Mouse (Mus musculus): ENCODE data around the gene Fabp7.

Gene Fabp7

GRCm38 (mm10) chr10:57784876-57785150 lies at the start of gene Fabp7:
Gene Fabp7 (plus strand): TSS chr10:57784881.
- no peak for DNase-seq (ENCODE audit: low read depth, low spot score)

- no peak for DNase-seq (ENCODE audit: low read depth, low spot score)
Measured at GRCm38 (mm10) chr10:57740733-57741132, 43.9 kb upstream of the Fabp7 start.

GRCm38 (mm10) chr10:57741351-57741750 lies 43.3 kb upstream of the Fabp7 start:
- DNase-seq (ENCODE audit: low read depth, low spot score) = no peak

GRCm38 (mm10) chr10:57743045-57743444 lies 41.6 kb upstream of the Fabp7 start:
- no peak for DNase-seq (ENCODE audit: low read depth, low spot score)

- peak; percentile 86 for DNase-seq (ENCODE audit: low read depth, low spot score)
Measured at GRCm38 (mm10) chr10:57743606-57744016, 41.1 kb upstream of the Fabp7 start.

- DNase-seq (ENCODE audit: low read depth, low spot score) = no peak
Measured at GRCm38 (mm10) chr10:57744128-57744765, 40.4 kb upstream of the Fabp7 start.

- DNase-seq (ENCODE audit: low read depth, low spot score) = no peak
Measured at GRCm38 (mm10) chr10:57745452-57745851, 39.2 kb upstream of the Fabp7 start.

- DNase-seq (ENCODE audit: low read depth, low spot score) = peak; percentile 61
Measured at GRCm38 (mm10) chr10:57747127-57747526, 37.6 kb upstream of the Fabp7 start.

- peak; percentile 84 for DNase-seq (ENCODE audit: low read depth, low spot score)
Measured at GRCm38 (mm10) chr10:57753343-57753742, 31.3 kb upstream of the Fabp7 start.

GRCm38 (mm10) chr10:57755201-57755736 lies 29.4 kb upstream of the Fabp7 start:
- peak; percentile 17 for DNase-seq (ENCODE audit: low read depth, low spot score)

GRCm38 (mm10) chr10:57758999-57759398 lies 25.7 kb upstream of the Fabp7 start:
- no peak for DNase-seq (ENCODE audit: low read depth, low spot score)

- peak; percentile 28 for DNase-seq (ENCODE audit: low read depth, low spot score)
Measured at GRCm38 (mm10) chr10:57760694-57761093, 24.0 kb upstream of the Fabp7 start.

GRCm38 (mm10) chr10:57763044-57763443 lies 21.6 kb upstream of the Fabp7 start:
- no peak for DNase-seq (ENCODE audit: low read depth, low spot score)

- DNase-seq (ENCODE audit: low read depth, low spot score) = no peak
Measured at GRCm38 (mm10) chr10:57783289-57784130, 1.2 kb upstream of the Fabp7 start.

- no peak for DNase-seq (ENCODE audit: low read depth, low spot score)
Measured at GRCm38 (mm10) chr10:57784131-57784875, 378 bp upstream of the Fabp7 start.

- DNase-seq (ENCODE audit: low read depth, low spot score) = no peak
Measured at GRCm38 (mm10) chr10:57785552-57785951, 871 bp downstream of the Fabp7 start.

GRCm38 (mm10) chr10:57792957-57793356 lies 8.3 kb downstream of the Fabp7 start:
- no peak for DNase-seq (ENCODE audit: low read depth, low spot score)

- DNase-seq (ENCODE audit: low read depth, low spot score) = no peak
Measured at GRCm38 (mm10) chr10:57794018-57794417, 9.3 kb downstream of the Fabp7 start, which contains the start of gene Smpdl3a. Gene Smpdl3a (plus strand): TSS chr10:57794335.

GRCm38 (mm10) chr10:57794491-57795461 lies 10.1 kb downstream of the Fabp7 start:
- DNase-seq (ENCODE audit: low read depth, low spot score) = peak; percentile 55

- DNase-seq (ENCODE audit: low read depth, low spot score) = peak; percentile 35
Measured at GRCm38 (mm10) chr10:57795542-57795941, 10.9 kb downstream of the Fabp7 start.

GRCm38 (mm10) chr10:57796057-57796456 lies 11.4 kb downstream of the Fabp7 start:
- peak; percentile 76 for DNase-seq (ENCODE audit: low read depth, low spot score)

All from CD4-positive helper T cell, adult 2 months (primary cell).